In the genomic region with DNA sequence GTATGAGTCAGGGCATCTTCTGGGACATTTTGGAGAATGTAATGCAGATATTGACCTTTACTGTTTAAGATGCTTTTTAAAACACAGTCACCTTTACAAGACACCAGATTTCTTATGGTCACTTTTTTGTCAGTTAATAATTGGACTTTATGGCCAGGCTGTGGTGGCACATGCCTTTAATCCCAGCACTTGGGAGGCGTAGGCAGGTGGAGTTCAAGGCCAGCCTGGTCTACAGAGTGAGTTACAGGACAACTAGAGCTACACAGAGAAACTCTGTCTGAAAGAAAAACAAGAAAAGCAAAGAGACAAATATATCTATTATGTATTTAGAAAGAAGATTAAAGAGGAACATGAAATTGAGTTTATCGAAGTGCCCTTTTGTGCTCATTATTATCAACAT, we compare ENCODE assay signal across 25 mouse cellular contexts. TPM values are rescaled to one million over a fixed set of nuclear protein-coding genes. Genes with fewer than 3 reads are reported as not detected.
"Had no signal": no experiment of that assay in that cellular context is flagged by ENCODE, and none has a peak within 500 bp of the region (broad histone marks: within the 10 kb centered on the region; RNA-seq: fewer than 3 reads in every experiment).

No protein-coding gene starts in this region.

- H3K4me3 ChIP-seq: embryonic facial prominence, embryonic 10.5 days; embryonic facial prominence, embryonic 12.5 days; embryonic facial prominence, embryonic 13.5 days; embryonic facial prominence, embryonic 15.5 days; erythroblast, embryonic 14.5 days; forebrain, embryonic 10.5 days; forebrain, embryonic 12.5 days; forebrain, embryonic 13.5 days; forebrain, embryonic 15.5 days; gastrocnemius, adult 2 months; heart, adult 2 months had no signal

- H3K27ac ChIP-seq: embryonic facial prominence, embryonic 10.5 days; embryonic facial prominence, embryonic 12.5 days; embryonic facial prominence, embryonic 13.5 days; embryonic facial prominence, embryonic 15.5 days; forebrain, embryonic 10.5 days; forebrain, embryonic 12.5 days; forebrain, embryonic 13.5 days; forebrain, embryonic 15.5 days; gastrocnemius, adult 2 months; heart, adult 2 months had no signal

- H3K36me3 ChIP-seq: embryonic facial prominence, embryonic 12.5 days; embryonic facial prominence, embryonic 13.5 days; embryonic facial prominence, embryonic 15.5 days; forebrain, embryonic 10.5 days; forebrain, embryonic 12.5 days; forebrain, embryonic 15.5 days had no signal

- H3K4me1 ChIP-seq: embryonic facial prominence, embryonic 12.5 days had no signal

- DNase-seq: cerebellum, adult 8-10 months; cerebellum, adult 9-10 months; cerebellum, adult 9-11 months; cerebellum, postnatal 10 days; cerebellum, postnatal 14 days; cerebellum, postnatal 25 days; cerebellum, postnatal 36 days; embryo, embryonic 11 days; forebrain, postnatal 0 days; gastrocnemius, adult 2 months; gastrocnemius, postnatal 10 days; gastrocnemius, postnatal 14 days; gastrocnemius, postnatal 25 days; gastrocnemius, postnatal 36 days; heart, adult 18-20 months; heart, adult 2 months had no signal

- H3K9me3 ChIP-seq: embryonic facial prominence, embryonic 13.5 days; embryonic facial prominence, embryonic 15.5 days; forebrain, embryonic 12.5 days; forebrain, embryonic 13.5 days; forebrain, embryonic 15.5 days had no signal

- H3K27me3 ChIP-seq: embryonic facial prominence, embryonic 13.5 days; embryonic facial prominence, embryonic 15.5 days had no signal

RNA-seq across cellular contexts. Expression of gene Arhgap29, which starts 1.2 kb away (rescaled TPM):
- polyA plus RNA-seq: erythroblast, embryonic 14.5 days had no signal
